Mouse (Mus musculus) limb, embryonic 11.5 days (tissue): ENCODE results near the gene Dll4. TPM values are rescaled to one million over a fixed set of nuclear protein-coding genes. Genes with fewer than 3 reads are reported as not detected.

Experiments
- ATAC-seq: fragments of 200-750 bp; cut with Nextera tagmentation; 2 replicates; pipeline ENCODE4 v1.8.0; 2017; ENCODE audit warnings: low read depth; ENCODE audit not compliant: insufficient number of reproducible peaks, low FRiP score, low TSS enrichment
- DNase-seq: peaks from one replicate; pipeline ENCODE4 v3.0.0-alpha.2; 2015; ENCODE audit warnings: low spot score
- H3K27ac ChIP-seq: fragments of 300-500 bp; sonication (generic); replicated peaks from 2 replicates; pipeline ENCODE4 v1.5.1; 2014; ENCODE audit warnings: low read depth, mild to moderate bottlenecking, low read length
- H3K27me3 ChIP-seq: fragments of 300-500 bp; sonication (generic); 2 replicates; pipeline ENCODE4 v1.6.1; 2014; ENCODE audit warnings: mild to moderate bottlenecking, low read length, mixed read lengths; ENCODE audit not compliant: control insufficient read depth, insufficient read depth
- H3K36me3 ChIP-seq: fragments of 300-500 bp; sonication (generic); 2 replicates; pipeline ENCODE4 v1.6.1; 2014; ENCODE audit warnings: mild to moderate bottlenecking, low read length, moderate library complexity, mixed read lengths; ENCODE audit not compliant: control insufficient read depth, insufficient read depth
- H3K4me1 ChIP-seq: fragments of 300-500 bp; sonication (generic); 2 replicates; pipeline ENCODE4 v1.6.1; 2014; ENCODE audit warnings: low read length, mixed read lengths; ENCODE audit not compliant: control insufficient read depth, insufficient read depth
- H3K4me2 ChIP-seq: fragments of 300-500 bp; sonication (generic); 2 replicates; pipeline ENCODE4 v1.6.1; 2014; ENCODE audit warnings: low read depth, mild to moderate bottlenecking, moderate library complexity; ENCODE audit not compliant: severe bottlenecking
- H3K4me3 ChIP-seq: fragments of 300-500 bp; sonication (generic); 2 replicates; pipeline ENCODE4 v1.5.1; 2014; ENCODE audit warnings: low read depth, low read length
- H3K9ac ChIP-seq: fragments of 300-500 bp; sonication (generic); 2 replicates; pipeline ENCODE4 v1.6.1; 2014; ENCODE audit warnings: mild to moderate bottlenecking, low read length
- H3K9me3 ChIP-seq: fragments of 300-500 bp; sonication (generic); 2 replicates; pipeline ENCODE4 v1.6.1; 2016; ENCODE audit warnings: low read length; ENCODE audit not compliant: control insufficient read depth
- WGBS: fragments of 180-500 bp; shearing (Covaris S2); extraction: QIAGEN DNeasy Blood & Tissue Kit; methylation state at CpG from one replicate; pipeline ENCODE4 v1.1.7; 2014; 5-methylcytosine and 5-hydroxymethylcytosine counted together
- polyA plus RNA-seq: library from polyadenylated mRNA; unstranded; fragments of >200 nt; fragmentation: Nextera tagmentation; extraction: Ambion mirVana; gene quantifications from 2 replicates; pipeline ENCODE4 v1.2.1, GENCODE M21; 2014

The Dll4 gene
- polyA plus RNA-seq, 1 experiment from 2014 or later = 3.4 TPM

DNA sequence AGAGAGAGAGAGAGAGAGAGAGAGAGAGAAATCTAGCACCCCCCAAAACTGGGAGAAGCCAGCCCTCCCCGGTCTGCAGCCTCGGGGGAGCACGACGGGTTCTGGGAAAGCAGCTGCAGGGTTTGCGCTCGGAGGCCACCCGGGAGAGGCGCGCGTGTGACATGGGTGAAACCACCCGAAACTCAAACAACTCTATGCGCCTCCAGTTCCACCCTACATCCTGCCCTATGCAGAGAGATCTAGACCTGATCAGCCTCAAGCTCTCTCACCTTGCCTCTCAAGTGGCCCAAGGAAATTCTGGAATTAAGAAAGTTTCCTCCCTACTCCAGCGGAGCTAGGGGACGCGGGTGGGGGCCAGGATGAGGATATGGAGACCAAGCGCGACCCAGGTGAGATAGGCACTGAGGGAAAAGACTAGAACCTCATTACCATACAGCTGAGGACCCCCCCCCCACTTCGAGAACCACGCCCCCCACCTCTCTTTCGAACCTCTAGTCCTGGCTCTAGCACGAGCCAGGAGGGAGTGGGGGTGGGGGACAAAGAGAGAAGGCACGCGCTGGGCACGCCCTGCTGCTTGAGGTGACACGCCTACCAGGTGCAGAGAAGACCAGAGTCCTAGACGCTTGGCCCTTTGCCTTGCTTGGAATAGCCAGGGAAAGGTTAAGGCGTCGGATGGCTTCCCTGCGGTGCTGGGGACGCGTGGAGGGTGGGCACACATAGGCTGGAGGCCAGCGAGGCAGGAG lies 837 bp upstream of the Dll4 start:
- ATAC-seq (peak; percentile 19; the same call in 1 of the 2 replicates), DNase-seq (no peak)
- H3K9ac ChIP-seq = no peak overlapping the region
- WGBS = 1% methylated on average over 32 of the region's 32 CpGs
- no peaks in the 10 kb centered on the region for H3K36me3 ChIP-seq
- H3K27me3 ChIP-seq = peaks cover 92% of the 10 kb centered on the region
- peak overlapping the region; percentile 36; the same call in 1 of the 2 replicates for H3K4me3 ChIP-seq
- no peaks in the 10 kb centered on the region for H3K9me3 ChIP-seq
- no peak overlapping the region for H3K27ac ChIP-seq
- peak overlapping the region; percentile 69 for H3K4me2 ChIP-seq
- H3K4me1 ChIP-seq = peaks cover 38% of the 10 kb centered on the region

DNA sequence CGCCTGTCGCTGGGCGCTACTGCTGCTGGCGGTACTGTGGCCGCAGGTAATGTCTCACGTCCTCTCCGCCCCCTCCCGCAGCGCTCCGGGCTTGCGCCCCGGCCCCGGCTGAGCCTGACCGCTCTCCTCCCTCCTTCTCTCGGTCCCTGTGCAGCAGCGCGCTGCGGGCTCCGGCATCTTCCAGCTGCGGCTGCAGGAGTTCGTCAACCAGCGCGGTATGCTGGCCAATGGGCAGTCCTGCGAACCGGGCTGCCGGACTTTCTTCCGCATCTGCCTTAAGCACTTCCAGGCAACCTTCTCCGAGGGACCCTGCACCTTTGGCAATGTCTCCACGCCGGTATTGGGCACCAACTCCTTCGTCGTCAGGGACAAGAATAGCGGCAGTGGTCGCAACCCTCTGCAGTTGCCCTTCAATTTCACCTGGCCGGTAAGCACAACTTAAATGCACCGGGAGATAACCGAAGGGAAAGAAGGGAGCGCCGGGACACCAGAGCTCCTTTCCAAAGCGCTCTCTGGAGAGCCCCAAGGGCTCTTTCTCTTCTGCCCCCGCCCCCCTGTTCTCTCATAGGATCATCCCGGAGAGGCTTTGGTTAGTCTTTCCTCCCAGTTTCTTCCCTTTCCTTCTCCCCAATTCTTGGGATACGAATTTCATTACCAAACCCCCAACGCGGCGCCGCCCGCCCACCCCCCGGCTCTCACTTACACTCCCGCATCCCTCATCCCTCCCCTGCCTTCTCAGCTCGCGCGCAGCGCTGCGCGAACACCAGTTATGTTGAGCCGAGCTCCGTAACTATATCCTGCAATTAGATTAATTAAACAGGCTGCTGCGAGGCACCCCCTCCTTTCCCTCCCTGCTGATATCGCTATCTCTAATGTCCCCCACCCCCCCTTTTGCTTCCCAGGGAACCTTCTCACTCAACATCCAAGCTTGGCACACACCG lies 847 bp downstream of the Dll4 start:
- ATAC-seq (no peak), DNase-seq (peak; percentile 59)
- H3K36me3 ChIP-seq = no peaks in the 10 kb centered on the region
- under 1% methylated on average over 60 of the region's 61 CpGs for whole genome bisulfite sequencing
- peak overlapping the region; percentile 36 for H3K4me3 ChIP-seq
- peak overlapping the region; percentile 69 for H3K4me2 ChIP-seq
- peaks cover 95% of the 10 kb centered on the region for H3K27me3 ChIP-seq
- H3K27ac ChIP-seq = no peak overlapping the region
- H3K9me3 ChIP-seq = no peaks in the 10 kb centered on the region
- peaks cover 38% of the 10 kb centered on the region for H3K4me1 ChIP-seq
- peak overlapping the region; percentile 24; the same call in 1 of the 2 replicates for H3K9ac ChIP-seq

DNA sequence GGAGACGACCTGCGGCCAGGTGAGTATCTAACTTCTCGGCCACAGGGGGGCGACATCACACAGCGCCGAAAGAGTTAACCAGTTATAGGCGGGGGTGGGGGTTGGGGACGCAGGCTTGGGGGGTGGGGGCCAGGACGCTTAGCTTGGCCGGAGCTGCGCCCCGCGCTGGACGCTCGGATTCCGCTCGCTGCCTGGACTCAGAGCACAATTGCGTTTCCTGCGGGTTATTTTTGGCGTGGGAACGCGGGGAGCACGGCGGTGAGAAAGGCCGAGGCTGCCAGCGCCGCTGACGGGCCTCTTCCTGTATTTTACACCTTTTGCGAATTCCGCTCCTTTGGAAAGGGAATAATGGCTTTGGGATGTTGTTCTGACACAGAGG lies 1.5 kb downstream of the Dll4 start:
- no peak overlapping the region for H3K27ac ChIP-seq
- ATAC-seq (no peak), DNase-seq (peak; percentile 69)
- WGBS = under 1% methylated on average over 30 of the region's 30 CpGs
- peak overlapping the region; percentile 36 for H3K4me3 ChIP-seq
- H3K27me3 ChIP-seq = peaks cover 93% of the 10 kb centered on the region
- H3K36me3 ChIP-seq = no peaks in the 10 kb centered on the region
- peaks cover 32% of the 10 kb centered on the region for H3K4me1 ChIP-seq
- peak overlapping the region; percentile 27; the same call in 1 of the 2 replicates for H3K9ac ChIP-seq
- peak overlapping the region; percentile 69 for H3K4me2 ChIP-seq
- no peaks in the 10 kb centered on the region for H3K9me3 ChIP-seq

DNA sequence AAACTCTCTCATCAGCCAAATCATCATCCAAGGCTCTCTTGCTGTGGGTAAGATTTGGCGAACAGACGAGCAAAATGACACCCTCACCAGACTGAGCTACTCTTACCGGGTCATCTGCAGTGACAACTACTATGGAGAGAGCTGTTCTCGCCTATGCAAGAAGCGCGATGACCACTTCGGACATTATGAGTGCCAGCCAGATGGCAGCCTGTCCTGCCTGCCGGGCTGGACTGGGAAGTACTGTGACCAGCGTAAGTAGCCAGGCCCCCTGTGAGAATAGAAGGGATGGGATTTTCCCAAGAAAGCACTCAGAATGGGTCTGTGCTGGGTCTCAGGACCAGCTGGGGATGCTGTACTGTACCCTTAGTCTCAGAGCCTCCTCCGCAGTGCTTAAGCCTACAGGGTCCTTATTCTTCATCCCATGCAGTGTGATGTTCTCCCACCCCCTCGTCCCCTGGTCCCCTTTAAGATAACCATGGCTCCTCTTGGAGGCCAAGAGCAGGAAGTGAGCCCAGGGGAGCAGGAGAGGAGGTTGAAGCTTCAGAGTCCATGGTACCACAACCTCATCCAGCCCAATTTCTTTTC lies 2.5 kb downstream of the Dll4 start:
- Histone ChIP-seq H3K4me2 (no peak overlapping the region), H3K4me1 (peaks cover 25% of the 10 kb centered on the region), H3K9me3 (no peaks in the 10 kb centered on the region), H3K9ac (no peak overlapping the region), H3K36me3 (no peaks in the 10 kb centered on the region), H3K27me3 (peaks cover 89% of the 10 kb centered on the region), H3K4me3 (no peak overlapping the region), H3K27ac (no peak overlapping the region)
- DNase-seq (no peak), ATAC-seq (no peak)
- 15% methylated on average over 11 of the region's 11 CpGs for WGBS

DNA sequence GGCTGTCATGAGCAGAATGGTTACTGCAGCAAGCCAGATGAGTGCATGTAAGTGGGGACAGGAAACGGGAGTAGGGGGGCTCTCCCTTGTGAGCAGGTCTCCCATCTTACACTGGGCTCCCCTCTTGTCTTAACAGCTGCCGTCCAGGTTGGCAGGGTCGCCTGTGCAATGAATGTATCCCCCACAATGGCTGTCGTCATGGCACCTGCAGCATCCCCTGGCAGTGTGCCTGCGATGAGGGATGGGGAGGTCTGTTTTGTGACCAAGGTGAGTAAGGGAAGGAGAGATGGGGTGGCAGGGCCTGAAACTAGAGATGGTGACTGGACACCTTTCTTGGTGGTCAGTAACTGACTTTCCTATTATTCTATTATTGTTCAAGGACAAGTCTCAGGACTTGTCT lies 3.0 kb downstream of the Dll4 start:
- no peak for ATAC-seq
- H3K4me2 ChIP-seq = no peak overlapping the region
- 44% methylated on average over 5 of the region's 5 CpGs for WGBS
- no peak overlapping the region for H3K4me3 ChIP-seq
- H3K36me3 ChIP-seq = no peaks in the 10 kb centered on the region
- no peaks in the 10 kb centered on the region for H3K9me3 ChIP-seq
- DNase-seq = no peak
- peaks cover 25% of the 10 kb centered on the region for H3K4me1 ChIP-seq
- no peak overlapping the region for H3K27ac ChIP-seq
- H3K9ac ChIP-seq = no peak overlapping the region
- H3K27me3 ChIP-seq = peaks cover 83% of the 10 kb centered on the region

DNA sequence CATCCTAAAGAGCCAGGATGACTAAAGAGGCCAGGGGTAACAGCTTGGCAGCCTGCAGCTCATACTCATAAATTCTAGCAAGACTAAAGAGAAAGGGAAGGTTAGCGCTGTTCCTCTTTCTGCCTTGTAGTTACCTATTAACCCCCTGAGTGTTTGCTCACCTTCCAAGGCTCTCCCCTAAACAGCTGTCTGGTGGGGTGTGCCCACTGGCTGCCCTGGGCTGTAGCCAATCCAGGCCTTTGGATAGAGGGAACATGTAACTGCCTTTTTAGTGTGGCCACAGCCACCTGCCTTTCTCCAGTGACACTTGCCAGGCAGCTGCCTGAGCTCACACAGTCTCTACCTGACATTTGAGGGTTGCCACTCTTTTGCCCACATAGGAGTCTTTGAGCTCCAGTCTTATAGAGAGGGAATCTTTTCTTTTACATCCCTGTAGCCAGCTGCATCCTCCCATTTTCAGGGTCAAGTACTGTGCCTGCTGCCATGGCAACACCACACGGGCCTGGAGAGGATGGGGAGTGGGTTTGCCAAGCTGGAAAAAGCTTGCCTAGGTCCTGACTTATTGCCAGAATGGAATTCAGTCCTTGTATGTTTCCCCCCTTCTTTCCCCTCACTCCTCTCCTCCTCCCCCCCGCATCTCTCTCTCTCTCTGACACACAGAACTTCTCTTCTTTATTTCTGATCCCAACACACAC lies 3.7 kb downstream of the Dll4 start:
- no peak for DNase-seq
- Histone ChIP-seq H3K27me3 (peaks cover 76% of the 10 kb centered on the region), H3K9ac (no peak overlapping the region), H3K4me1 (peaks cover 20% of the 10 kb centered on the region), H3K36me3 (no peaks in the 10 kb centered on the region), H3K4me2 (no peak overlapping the region), H3K9me3 (no peaks in the 10 kb centered on the region), H3K4me3 (no peak overlapping the region), H3K27ac (no peak overlapping the region)
- 65% methylated on average over 3 of the region's 3 CpGs for WGBS
- ATAC-seq = no peak

DNA sequence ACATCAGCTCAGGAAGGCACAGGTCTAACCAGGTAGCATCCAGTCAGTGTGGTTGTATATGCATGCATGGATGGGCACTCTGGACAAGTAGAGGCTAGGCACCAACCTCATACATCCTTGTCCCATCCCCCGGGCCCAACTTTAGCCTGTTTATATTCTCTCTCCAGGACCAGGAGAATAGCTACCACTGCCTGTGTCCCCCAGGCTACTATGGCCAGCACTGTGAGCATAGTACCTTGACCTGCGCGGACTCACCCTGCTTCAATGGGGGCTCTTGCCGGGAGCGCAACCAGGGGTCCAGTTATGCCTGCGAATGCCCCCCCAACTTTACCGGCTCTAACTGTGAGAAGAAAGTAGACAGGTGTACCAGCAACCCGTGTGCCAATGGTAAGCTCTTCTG lies 5.2 kb downstream of the Dll4 start:
- Histone ChIP-seq H3K4me1 (peaks cover 10% of the 10 kb centered on the region; the same call in 1 of the 2 replicates), H3K27ac (no peak overlapping the region), H3K9ac (no peak overlapping the region), H3K9me3 (no peaks in the 10 kb centered on the region), H3K4me2 (no peak overlapping the region), H3K27me3 (peaks cover 61% of the 10 kb centered on the region), H3K4me3 (no peak overlapping the region), H3K36me3 (no peaks in the 10 kb centered on the region)
- 87% methylated on average over 8 of the region's 8 CpGs for WGBS
- no peak for ATAC-seq
- no peak for DNase-seq

DNA sequence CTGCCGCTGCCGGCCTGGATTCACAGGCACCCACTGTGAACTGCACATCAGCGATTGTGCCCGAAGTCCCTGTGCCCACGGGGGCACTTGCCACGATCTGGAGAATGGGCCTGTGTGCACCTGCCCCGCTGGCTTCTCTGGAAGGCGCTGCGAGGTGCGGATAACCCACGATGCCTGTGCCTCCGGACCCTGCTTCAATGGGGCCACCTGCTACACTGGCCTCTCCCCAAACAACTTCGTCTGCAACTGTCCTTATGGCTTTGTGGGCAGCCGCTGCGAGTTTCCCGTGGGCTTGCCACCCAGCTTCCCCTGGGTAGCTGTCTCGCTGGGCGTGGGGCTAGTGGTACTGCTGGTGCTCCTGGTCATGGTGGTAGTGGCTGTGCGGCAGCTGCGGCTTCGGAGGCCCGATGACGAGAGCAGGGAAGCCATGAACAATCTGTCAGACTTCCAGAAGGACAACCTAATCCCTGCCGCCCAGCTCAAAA lies 6.6 kb downstream of the Dll4 start:
- WGBS = 74% methylated on average over 24 of the region's 24 CpGs
- Histone ChIP-seq H3K9ac (no peak overlapping the region), H3K27ac (no peak overlapping the region), H3K27me3 (peaks cover 47% of the 10 kb centered on the region), H3K4me1 (no peaks in the 10 kb centered on the region), H3K4me3 (no peak overlapping the region), H3K4me2 (no peak overlapping the region), H3K9me3 (no peaks in the 10 kb centered on the region), H3K36me3 (no peaks in the 10 kb centered on the region)
- DNase-seq = no peak
- no peak for ATAC-seq
